Mouse (Mus musculus) CH12.LX (cell line): Measurements from ENCODE around the gene Ubap2.

ENCODE experiments used
- CHD1 ChIP-seq: IDR thresholded peaks from 2 replicates; pipeline ENCODE4 v1.6.1; 2012; ENCODE audit warnings: low read depth, low read length, improper control_type of control experiment, inconsistent platforms
- ZMIZ1 ChIP-seq: IDR thresholded peaks from 2 replicates; pipeline ENCODE4 v1.6.1; 2012; ENCODE audit warnings: low read depth, mild to moderate bottlenecking, inconsistent platforms, low read length, improper control_type of control experiment

DNA sequence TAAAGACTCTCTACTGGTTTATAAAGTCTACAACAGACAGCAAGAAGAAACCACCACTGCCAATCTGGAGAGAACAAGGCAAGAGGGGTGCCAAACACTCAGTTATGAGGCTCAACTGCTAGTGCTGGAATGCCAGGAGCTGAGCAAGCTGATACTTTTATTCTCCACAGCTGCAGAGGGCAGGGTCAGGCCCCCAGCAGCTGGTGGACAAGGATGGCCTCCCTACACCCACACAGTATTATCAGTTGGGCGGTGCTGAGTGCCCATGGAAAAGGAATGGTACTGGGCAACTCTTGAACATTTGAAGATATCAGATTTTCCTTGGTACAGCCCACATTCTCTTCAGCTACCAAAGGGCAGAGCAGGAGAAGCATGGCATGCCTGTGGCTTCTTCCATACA is 17.2 kb downstream of the Ubap2 start:
- no peak for TF ChIP-seq ZMIZ1
- no peak for TF ChIP-seq CHD1
